Mouse (Mus musculus) heart, adult 18-20 months (tissue): ENCODE results near the gene Arfrp1. TPM values are rescaled to one million over a fixed set of nuclear protein-coding genes. Genes with fewer than 3 reads are reported as not detected.

Experiments used
- DNase-seq, 2 experiments: peaks; one replicate each; pipeline ENCODE4 v3.0.0; 2021 to 2022; ENCODE audit warnings: mixed read lengths in 1 of 2
- long read RNA-seq, 2 experiments: library from polyadenylated mRNA; stranded (forward); transcript quantifications; one replicate each; pipeline ENCODE4 v2.0.0; 2021
- total RNA-seq, 2 experiments: library from RNA; stranded (reverse); gene quantifications; 2 replicates each; pipeline ENCODE4 v1.2.3; 2021

The Arfrp1 gene
- total RNA-seq = 10 to 100 TPM; 50.7 to 65.7 TPM
- long read RNA-seq, experiment 1, transcript Arfrp1-203 (8 exons, 2,447 nt) = major isoform, 38 of 77 reads
- long read RNA-seq, experiment 1, partial matches to known transcripts = 1 of 77 reads
- long read RNA-seq, experiment 1, other reads (novel, unspliced or antisense) = 37 of 77 reads
- long read RNA-seq, experiment 2, transcript Arfrp1-203 (8 exons, 2,447 nt) = major isoform, 31 of 54 reads
- long read RNA-seq, experiment 2, partial matches to known transcripts = 0 of 54 reads
- long read RNA-seq, experiment 2, other reads (novel, unspliced or antisense) = 21 of 54 reads

DNA sequence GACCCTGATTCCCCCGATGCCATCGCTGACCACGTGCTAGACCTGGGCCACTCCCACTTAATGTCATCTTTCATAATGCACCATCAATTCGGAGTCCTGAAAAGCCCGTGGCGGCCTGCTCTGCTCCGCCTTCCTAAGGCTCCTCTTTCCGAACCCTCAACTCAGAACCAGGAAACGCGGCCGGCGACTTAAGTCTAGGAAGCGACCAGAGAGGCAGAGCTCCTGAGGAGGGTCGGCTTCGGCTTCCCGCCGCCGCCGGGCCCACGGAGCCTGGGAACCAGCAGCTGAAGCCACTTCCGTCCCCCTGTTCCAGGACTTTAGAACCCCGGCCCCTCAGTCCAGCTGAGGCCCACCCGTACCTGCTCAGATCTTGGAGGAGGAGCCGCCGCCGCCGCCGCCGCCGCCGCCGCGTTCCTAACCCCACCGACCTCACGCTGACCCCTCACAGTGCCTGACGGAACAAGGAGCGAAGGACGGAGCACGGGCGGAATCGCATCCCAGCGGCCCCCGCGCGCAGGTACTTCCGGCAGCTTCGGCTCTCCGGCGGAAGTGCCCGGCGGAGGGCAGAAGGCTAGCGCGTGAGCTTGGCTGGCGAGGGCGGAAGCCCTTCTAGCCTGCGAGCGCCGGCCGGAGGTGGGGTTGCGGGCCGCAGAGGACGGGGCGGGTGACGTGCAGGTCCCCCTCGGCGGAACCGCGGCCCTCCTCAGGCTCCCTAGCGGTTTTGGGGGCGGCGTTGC is at the start of gene Arfrp1, which contains the start of gene Zgpat:
TSS of gene Arfrp1 (minus strand) at position 545 of the 737 bp plus-strand sequence.
TSS of gene Zgpat (plus strand) at position 69 of the 737 bp plus-strand sequence.
- peak; percentile 93 to 94 for DNase-seq

DNA sequence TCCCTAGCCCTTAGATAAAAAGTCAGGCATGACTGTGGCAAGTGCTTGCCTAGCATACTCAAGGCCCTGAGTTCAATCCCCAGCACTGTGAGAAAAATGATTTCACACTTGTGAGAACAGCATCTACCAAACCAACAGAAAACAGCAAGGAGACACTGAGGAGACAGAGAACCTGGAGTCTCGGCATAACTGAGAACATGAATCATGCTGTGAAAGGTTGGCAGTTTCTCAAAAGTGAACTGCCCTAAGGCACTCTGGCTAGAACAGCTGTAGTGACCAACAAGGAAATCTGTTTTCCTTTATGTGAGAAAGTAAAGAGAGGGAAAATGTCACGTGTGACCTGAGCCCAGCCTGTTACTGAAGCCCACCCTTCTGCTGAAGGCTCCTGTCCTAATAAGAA is 47.9 kb upstream of the Arfrp1 start:
- no peak for DNase-seq

DNA sequence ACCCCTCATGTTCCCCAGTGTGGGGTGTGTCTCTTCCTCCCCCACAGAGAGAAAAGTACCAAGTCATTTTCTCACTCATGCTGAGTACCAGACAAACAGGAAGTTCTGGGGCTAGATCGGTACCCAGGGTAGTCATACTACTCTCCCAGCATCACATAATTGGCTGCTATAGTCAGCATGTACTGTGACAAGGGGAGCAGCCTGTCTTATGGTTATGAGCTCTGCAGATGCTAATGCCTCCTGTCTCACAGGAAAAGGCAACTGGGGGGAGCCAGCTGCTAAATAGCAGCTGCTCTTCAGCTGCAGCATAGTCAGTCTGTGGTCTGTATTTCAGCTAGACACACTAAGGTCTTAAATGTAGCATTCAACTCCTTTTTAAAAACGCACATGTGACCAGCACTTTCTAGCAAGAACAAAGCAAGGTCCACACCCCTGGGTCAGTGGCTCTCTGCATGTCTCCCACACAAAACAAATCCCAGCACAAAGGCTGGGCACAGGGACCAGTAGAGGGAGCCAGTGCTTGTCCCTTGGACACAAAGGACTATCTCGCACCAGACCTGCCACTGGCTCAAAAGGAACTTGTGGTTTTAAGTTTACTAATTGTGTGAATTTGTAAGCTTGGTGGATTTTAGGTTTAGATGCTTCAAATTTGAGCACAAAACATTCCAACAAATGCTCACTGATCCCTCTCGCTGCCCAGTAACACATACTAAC is 45.7 kb upstream of the Arfrp1 start:
- peak; percentile 77 to 81 for DNase-seq

DNA sequence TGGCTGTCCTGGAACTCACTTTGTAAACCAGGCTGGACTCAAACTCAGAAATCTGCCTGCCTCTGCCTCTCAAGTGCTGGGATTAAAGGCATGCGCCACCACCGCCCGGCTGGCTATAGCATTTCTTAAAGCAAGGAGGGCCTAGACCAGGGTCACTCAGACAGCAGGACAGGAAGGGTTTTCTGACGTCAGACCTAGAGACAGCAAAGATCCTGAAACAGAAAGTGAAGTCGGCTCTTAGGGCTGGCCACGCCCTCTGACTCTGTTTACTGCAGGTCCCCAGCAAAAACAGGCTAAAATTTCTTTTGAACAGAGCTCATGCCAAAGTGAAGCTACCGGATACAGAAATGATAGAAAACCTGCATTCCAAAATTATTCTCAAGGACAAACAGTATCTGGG is 44.4 kb upstream of the Arfrp1 start:
- DNase-seq = no peak

DNA sequence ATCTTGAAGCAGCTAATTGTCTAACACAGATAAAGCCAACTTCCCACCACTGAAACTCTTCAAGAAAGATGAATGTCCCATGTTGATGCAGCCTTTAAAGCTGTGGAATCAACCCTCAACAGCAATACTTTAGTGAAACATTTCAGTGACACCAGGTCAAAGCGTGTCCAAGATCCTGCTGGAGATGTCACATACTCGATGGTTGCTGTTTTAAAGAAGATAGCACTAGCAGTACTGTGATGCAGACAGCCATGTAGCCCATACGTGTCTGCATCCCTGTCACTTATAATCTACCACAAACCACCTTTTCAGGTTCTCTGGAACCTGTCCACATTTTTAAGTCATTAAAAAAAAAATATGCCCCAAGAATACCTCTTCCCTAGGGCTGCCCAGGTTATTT is 38.5 kb upstream of the Arfrp1 start:
- no peak for DNase-seq

DNA sequence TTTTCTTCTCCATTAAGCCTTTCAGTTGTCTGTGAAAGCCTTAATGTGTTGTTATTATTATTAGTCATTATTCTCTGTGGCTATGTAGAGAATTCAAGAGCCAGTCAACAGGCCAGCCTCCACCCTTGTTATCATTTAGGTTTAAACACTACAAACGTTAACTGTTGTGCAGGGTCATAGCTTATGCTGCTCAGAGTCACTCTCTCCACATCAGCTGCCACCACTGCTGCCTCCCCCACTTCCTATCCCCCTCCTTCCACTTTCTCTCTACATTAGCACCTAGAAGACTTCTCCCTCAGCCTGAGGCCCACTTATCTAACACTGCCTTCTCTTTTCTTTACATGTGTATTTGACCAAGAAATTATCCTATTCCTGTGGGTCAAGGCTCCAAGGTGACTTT is 36.3 kb upstream of the Arfrp1 start:
- DNase-seq = no peak

DNA sequence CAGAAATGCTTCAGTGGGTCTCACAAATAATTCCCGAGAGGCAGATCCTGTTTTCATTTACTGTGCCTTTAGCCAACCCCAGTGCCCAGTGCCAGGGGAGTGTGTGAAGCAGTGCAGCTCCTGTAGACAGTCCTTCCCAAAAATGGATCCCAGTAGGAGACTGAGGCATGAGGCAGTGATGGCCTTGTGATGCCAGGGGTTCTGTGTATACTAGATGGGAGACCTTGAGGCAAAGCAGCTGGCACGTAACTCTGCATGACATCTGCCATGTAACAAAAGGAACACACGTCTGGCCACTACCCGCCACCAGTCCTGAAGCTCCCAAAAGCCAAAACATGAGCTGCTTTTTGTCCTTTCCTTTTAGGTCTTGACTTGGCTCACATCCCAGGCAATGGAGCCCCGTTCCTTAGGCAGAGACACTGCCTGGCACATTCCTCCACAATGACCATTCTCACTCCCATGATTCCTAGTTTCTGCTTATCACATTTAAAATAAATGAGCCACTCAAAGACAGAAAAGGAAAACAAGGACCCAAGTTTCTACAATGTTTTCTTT is 32.1 kb upstream of the Arfrp1 start:
- DNase-seq = no peak

DNA sequence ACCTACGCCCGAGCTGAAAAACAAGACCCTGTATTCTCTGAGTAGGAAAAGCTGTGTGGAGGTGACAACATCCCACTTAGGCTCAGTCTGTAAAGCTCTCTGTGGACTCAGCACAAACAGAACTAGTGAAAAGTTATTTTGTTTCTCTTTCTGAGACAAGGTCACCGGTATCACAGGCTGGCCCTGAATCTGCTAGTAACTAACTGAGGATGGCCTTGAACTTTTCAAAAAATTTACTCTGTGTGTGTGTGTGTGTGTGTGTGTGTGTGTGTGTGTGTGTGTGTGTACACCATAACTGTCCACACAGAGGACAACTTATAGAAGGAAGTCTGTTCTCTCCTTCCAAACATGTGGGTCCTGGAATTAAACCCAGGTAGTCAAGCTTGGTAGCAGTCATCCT is 28.9 kb upstream of the Arfrp1 start:
- DNase-seq = no peak

DNA sequence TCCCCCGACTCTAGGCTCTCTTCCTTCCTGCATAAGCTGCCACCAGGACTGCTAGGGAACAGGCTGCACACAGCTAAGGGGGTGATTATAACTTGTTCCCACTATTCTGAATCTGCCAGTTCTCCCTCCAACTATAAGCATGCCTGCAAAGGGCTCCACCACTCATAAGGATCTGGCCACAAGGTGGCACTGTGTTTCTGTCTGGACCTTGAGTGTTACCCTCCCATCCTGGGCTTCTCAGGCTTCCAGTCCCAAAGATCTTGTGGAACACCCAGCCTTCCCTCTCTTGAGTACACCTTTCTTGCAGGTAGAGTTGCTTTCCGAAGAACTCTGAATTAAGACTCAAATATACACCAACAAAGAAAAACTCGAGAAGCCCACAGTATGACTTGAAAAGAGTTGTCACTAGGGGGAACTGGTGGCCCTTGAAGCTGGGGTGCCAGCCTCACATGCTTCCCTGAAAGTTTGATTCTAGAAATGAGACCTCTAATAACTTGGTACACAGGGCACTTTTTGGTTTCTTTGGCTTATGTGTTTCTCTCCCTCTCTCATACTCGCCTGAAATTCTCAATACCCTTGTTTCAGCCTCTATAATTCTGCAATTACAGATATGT is 27.5 kb upstream of the Arfrp1 start:
- DNase-seq = peak; percentile 85 to 93

DNA sequence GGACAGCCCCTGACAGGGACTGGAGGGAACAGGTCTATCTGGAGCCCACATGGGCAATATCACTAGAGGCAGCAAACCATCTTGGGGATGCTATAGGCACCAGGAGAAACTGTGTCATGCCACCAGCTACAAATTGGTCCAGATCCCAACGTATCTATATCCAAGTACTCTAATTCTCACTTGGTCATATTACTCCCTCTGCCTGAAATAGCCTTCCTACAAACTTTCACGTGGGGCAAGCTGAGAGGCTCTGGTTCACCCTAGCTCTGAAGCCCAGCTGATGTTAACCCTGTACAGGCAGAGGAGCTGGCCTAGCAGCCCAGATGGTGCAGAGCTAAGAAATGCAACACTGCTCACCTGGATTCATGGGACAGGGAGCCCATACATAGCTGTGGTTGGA is 26.3 kb upstream of the Arfrp1 start:
- DNase-seq = no peak

DNA sequence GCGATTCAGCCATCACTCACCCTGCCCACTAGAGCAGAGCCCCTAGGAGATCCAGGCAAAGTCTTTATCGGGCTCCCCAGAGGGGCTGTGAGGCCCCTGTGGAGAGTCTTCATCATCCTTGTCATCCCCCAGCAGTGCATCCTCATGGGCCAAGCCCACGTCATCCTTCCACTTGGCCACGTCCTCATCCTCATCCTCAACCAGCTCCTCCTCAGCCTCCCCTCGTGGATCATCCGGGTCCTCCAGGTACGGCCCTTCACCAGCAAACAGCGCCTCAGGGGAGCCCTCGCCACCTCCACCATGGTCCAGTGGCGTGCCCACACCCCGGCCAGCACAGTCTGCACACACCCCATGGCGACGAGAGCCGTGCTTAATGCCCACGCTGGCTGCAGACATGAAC is 25.8 kb upstream of the Arfrp1 start:
- no peak for DNase-seq

DNA sequence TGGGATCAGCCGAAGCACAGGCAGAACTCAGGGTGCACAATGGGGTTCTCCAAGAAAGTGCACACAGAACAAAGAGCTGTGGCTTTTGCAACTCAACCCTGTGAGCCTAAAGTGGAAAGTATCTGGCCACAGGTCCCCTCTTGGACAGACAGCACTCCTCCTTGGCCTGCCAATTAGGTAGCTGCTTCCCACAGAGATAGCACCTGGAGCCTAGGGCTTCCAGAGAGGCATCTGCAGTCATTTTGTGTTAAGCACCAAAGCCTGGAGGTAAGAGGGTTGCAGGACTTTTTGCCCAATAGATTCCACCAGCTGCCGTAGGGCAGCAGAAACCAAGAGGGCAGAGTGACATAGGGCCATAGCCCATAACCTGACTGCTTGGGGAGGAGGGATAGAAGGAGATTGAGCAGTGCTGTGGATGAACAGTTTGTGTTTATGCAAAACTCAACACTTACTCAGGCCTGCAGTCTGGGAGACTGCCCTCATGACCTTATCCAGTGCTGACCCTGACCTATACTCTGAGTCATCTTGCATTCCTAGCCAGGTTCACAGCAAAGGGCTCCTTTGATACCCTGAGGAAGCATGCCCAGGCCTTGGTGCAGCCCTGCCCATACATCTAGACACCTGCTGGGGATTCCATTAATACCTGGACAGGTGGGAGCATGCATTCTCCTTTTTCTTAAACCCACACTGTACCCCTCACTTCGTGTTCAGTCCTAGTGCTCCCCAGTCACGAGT is 25.1 kb upstream of the Arfrp1 start:
- no peak for DNase-seq

DNA sequence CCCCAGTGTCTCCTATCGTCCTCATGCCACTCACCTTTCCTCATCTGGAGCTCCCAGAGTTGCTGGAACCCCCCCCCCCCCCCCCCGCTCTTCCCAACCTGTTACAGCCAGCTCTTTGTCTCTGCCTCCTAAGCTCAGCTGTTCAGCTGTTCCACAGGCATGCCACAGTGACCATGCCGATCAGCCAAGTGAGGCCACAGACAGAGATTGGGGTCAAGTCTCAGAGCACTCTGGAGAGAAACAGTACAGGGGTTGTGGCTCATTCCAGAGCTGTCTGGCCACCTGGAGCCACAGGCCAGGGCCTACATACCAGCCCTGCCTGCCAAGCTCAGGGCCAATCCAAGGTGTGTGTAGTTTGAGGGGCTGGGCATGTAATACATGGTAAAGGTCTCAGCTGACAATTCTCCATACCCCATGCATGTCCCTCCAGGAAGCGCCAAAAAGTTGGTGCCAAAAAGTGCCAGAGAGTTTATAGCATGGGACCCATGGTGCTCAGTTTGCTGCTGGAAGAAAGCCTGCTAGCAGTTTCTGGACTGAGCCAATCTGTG is 21.5 kb upstream of the Arfrp1 start:
- DNase-seq = no peak

DNA sequence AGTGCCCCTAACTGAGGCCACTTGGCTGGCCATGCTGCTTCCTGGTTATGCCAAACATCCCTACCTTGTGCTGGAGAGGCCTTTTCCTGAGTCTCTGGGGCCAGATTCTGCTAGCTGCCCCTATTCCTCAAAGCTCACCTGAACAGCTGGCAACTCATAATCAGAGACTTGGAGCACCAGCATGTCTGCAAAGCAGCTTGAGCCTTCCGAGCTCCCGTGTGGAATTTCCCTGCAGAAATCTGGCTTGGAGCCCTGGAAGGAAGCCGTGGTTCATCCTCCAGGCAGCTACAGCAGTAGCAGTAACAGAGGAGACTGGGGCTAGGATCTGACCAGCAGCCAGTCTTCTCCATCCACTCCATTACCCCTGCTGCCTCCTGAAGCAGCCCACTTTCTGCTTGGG is 20.7 kb upstream of the Arfrp1 start:
- DNase-seq = peak; percentile 65 to 79

DNA sequence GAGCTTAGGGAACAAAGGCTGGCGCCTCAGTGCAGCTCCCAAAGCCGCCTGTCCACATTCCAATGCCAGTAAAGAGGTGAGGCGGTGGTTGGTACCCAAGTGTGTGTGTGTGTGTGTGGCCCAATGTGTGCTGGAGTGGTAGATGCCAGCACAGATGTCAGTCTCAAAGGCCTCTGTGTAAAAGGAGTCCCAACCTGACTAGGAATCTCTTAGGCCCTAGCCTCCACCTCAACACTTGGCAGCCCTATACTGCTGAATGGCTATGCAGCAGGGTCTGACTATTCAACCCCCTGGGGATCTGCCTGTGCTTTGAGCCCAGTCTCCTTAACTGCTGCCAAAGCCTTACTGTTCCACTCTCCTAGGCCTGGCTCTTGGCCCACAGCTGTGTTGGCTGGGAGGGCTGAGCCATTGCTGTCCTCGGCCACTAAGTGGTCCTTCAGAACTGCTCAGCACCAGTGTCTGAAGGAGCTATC is 19.8 kb upstream of the Arfrp1 start:
- DNase-seq = peak; percentile 79 to 85

DNA sequence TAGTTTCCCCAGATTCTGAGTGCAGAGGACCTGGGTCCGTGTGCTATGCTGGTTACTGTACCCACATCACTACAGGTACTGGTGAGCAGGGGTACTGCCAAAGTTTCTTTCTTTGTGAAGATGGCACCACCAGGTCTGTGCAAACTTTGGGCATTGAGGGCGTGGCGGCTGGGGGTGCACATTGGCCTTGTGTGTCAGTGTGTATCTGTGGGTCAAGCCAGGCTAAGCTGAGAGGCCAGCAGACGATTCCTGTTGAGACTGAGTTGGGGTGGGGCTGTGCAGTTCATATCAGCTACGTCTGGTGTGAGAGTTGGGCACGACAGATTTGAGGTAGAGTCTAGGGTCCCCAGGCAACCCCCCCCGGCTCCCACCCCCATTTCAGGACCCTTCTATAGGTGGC is 19.3 kb upstream of the Arfrp1 start:
- no peak for DNase-seq

DNA sequence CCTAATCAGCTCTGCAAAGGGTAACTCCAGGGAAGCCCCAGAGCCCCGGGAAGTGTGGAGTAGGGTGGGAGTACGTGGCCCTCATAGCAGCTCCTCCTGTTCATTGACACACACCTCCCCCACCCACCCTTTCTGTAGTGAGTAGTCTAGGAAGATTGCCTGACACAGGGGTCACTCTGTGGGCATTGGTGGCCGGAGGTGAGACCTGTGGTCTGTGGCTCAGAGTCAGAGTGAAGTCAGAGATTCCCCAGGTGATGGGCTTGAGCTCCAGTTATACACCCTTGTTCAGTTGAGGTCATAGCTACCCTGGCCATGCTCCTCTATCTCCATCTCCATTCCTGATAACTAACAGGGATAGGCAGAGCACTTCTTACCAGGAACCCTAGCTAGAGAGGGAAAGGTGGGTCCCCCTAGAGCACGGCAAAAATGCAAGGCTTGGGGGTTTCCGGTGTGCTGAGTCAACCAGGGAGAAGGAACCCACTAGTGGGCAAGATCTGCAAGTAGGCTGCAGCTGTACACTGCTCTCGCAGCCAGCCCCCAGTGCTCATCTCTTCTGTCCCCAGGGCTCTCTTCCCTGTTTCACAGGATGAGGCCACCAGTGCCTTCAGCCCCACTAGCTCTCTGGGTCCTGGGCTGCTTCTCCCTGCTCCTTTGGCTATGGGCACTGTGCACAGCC is 16.6 kb upstream of the Arfrp1 start:
- DNase-seq = no peak

DNA sequence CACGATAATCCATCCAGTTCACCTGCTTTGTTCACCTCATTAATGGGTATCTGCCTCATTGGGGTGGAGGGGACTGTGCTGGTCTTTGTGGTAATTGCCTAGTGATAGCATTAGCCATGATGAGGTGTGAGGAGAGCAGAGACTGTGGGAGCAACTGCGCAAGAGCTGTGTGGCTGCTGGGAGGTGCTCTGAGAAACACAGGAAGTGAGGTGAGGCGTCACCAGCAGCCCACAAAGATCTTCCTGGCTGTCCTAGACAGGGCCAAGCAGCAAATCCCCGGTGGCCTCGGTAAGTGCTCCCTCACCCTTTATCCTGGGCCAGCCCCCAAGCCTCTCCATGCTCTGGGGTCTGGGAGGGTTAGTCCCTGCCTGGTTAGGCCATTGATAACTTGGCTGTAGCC is 15.9 kb upstream of the Arfrp1 start:
- DNase-seq = no peak

DNA sequence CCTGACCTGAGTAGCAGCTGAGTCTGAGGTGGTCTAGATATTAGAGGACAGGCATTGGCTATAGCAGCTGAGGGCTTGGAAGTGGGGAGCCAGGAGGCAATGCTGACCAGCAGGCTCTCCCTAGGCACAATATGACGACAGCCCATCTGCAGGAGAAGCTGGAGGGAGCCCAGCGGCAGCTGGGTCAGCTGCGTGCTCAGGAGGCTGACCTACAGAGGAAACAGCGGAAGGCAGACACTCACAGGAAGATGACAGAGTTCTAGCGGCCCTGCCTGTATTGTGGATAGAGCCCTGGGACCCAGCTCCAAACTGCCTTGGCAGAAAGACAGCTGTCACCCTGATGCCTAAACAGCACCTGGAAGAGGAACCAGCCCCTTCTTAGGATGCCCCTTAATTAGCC is 15.0 kb upstream of the Arfrp1 start:
- DNase-seq = no peak

DNA sequence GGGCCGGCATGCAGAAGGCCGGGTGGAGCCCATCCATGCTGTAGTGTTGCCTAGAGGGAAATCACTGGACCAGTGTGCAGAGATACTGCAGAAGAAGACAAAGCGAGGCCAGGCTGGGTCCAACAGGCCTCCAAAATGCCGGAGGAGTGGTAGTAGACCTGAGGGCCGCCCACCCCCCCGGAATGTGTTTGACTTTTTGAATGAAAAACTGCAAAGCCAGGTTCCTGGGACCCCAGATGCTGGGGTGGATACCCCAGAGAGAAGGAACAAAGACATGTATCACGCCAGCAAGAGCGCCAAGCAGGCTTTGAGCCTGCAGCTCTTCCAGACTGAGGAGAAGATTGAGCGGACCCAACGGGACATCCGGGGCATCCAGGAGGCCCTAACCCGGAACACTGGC is 14.6 kb upstream of the Arfrp1 start, which contains the start of gene Lime1:
TSS of gene Lime1 (plus strand) at position 301 of the 400 bp plus-strand sequence.
- DNase-seq = no peak

DNA sequence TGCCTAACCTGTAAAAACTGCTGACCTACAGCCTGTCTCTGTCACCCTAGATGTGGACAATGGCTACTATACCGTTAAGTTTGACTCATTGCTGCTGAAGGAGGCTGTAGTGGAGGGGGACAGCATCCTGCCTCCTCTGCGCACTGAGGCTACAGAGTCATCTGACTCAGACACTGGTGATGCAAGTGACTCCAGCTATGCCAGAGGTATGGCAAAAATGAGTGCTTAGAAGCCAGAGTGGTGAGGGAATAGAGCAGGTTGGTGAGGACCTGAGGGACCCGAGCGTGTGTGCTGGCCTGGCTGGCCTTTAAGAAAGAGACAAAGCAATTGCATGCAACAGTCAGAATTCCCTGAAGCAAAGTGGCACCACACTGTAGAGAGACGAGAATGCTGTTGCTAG is 13.5 kb upstream of the Arfrp1 start:
- no peak for DNase-seq
